Mouse (Mus musculus) MEL (cell line): ENCODE results near the gene Plcg2.

Source experiments
- CTCF ChIP-seq, 3 experiments: IDR thresholded peaks in 2 of 3; conservative IDR thresholded peaks in 1 of 3; 2 replicates each; pipeline ENCODE4 v1.5.1; 2011 to 2012; ENCODE audit warnings: low read length in 3 of 3, low read depth in 2 of 3, mild to moderate bottlenecking in 2 of 3, improper control_type of control experiment in 1 of 3, inconsistent platforms in 1 of 3, mixed read lengths in 1 of 3, moderate library complexity in 1 of 3; ENCODE audit not compliant: control insufficient read depth in 1 of 3, insufficient read depth in 1 of 3, poor library complexity in 1 of 3, severe bottlenecking in 1 of 3
- EP300 ChIP-seq, 2 experiments: IDR thresholded peaks; 2 replicates each; pipeline ENCODE4 v1.6.1; 2011; ENCODE audit warnings: improper control_type of control experiment in 2 of 2, low read length in 2 of 2, low read depth in 1 of 2, mild to moderate bottlenecking in 1 of 2
- GATA1 ChIP-seq: IDR thresholded peaks from 2 replicates; pipeline ENCODE4 v1.6.1; 2011; ENCODE audit warnings: low read depth, low read length, improper control_type of control experiment
- HCFC1 ChIP-seq: IDR thresholded peaks from 2 replicates; pipeline ENCODE4 v1.6.1; 2012; ENCODE audit warnings: low read depth, mild to moderate bottlenecking, inconsistent platforms, low read length, improper control_type of control experiment, moderate library complexity
- KAT2A ChIP-seq: conservative IDR thresholded peaks from 2 replicates; pipeline ENCODE4 v1.6.1; 2012; ENCODE audit warnings: low read depth, low read length, improper control_type of control experiment, inconsistent platforms
- MAFK ChIP-seq: IDR thresholded peaks from 2 replicates; pipeline ENCODE4 v1.6.1; 2011; ENCODE audit warnings: low read depth, mild to moderate bottlenecking, low read length, improper control_type of control experiment, borderline replicate concordance
- MAZ ChIP-seq: IDR thresholded peaks from 2 replicates; pipeline ENCODE4 v1.6.1; 2012; ENCODE audit warnings: low read depth, mild to moderate bottlenecking, inconsistent platforms, low read length, improper control_type of control experiment
- MXI1 ChIP-seq: IDR thresholded peaks from 2 replicates; pipeline ENCODE4 v1.6.1; 2011; ENCODE audit warnings: mild to moderate bottlenecking, low read depth, low read length, improper control_type of control experiment
- POLR2A ChIP-seq, 2 experiments: IDR thresholded peaks; 2 replicates each; pipeline ENCODE4 v1.6.1; 2011 to 2012; ENCODE audit warnings: low read length in 2 of 2, mild to moderate bottlenecking in 2 of 2, control low read depth in 1 of 2, improper control_type of control experiment in 1 of 2, low read depth in 1 of 2, moderate library complexity in 1 of 2; ENCODE audit not compliant: control insufficient read depth in 1 of 2, insufficient read depth in 1 of 2, poor library complexity in 1 of 2
- SMC3 ChIP-seq: IDR thresholded peaks from 2 replicates; pipeline ENCODE4 v1.6.1; 2011; ENCODE audit warnings: low read depth, low read length, improper control_type of control experiment
- TCF12 ChIP-seq: IDR thresholded peaks from 2 replicates; pipeline ENCODE4 v1.6.1; 2014; ENCODE audit warnings: low read depth, mild to moderate bottlenecking, inconsistent platforms, low read length, improper control_type of control experiment, moderate library complexity
- ZC3H11A ChIP-seq: IDR thresholded peaks from 2 replicates; pipeline ENCODE4 v1.6.1; 2012; ENCODE audit warnings: low read depth, mild to moderate bottlenecking, inconsistent platforms, low read length, improper control_type of control experiment
- ZMIZ1 ChIP-seq: IDR thresholded peaks from 2 replicates; pipeline ENCODE4 v1.6.1; 2012; ENCODE audit warnings: low read depth, mild to moderate bottlenecking, inconsistent platforms, low read length, improper control_type of control experiment, moderate library complexity

DNA sequence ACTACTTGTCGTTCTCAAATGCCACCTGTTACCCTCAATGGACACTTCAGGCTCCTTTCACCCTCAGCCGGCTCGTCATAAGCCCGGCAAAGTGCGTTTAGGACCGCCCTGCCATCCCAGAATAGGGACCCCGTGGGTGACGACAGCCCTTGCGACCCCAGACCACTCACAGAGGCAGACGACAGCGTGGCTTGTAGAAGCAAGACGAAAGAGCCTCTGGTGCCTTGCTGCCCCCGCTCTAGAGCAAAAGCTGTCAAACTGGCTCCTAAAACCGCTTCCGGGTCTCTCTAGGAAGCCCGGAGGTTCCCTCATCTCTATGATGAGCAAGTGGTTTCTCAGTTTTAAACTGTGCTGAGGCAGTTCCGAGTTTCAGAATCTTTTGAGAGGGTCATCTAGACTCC, 175.3 kb downstream of the Plcg2 start, which contains the start of gene Sdr42e1:
- TF ChIP-seq MXI1, result no peak
- TF ChIP-seq CTCF (IDR thresholded peaks at IDR 0.05 in 2 of 3, conservative IDR thresholded peaks at IDR 0.05 in 1 of 3; ENCODE audit: control insufficient read depth in 1 of 3, insufficient read depth in 1 of 3, low read depth in 2 of 3, low read length in 3 of 3, poor library complexity in 1 of 3, severe bottlenecking in 1 of 3), result no peak
- no peak for TF ChIP-seq MAZ
- TF ChIP-seq ZMIZ1, result no peak
- no peak for TF ChIP-seq POLR2A (IDR thresholded peaks at IDR 0.05; ENCODE audit: control insufficient read depth in 1 of 2, insufficient read depth in 1 of 2, low read depth in 1 of 2, low read length in 2 of 2, poor library complexity in 1 of 2)
- no peak for TF ChIP-seq ZC3H11A
- TF ChIP-seq HCFC1, result no peak
- TF ChIP-seq SMC3, result no peak
- no peak for TF ChIP-seq MAFK
- TF ChIP-seq TCF12, result no peak
- no peak for TF ChIP-seq EP300 (IDR thresholded peaks at IDR 0.05; ENCODE audit: low read depth in 1 of 2, low read length in 2 of 2)
- no peak for TF ChIP-seq KAT2A
- TF ChIP-seq GATA1, result no peak
